12 mouse cellular contexts compared by ENCODE assay signal in genomic region chr2:94242051-94242397, GRCm38 (mm10).
DNase-seq lines count a peak whose midpoint lies in the region; ATAC-seq and TF ChIP-seq lines count a peak whose summit lies in the region.
"Had no signal": no experiment of that assay in that cellular context is flagged by ENCODE, and none has a peak within 500 bp of the region (broad histone marks: within the 10 kb centered on the region; RNA-seq: fewer than 3 reads in every experiment).

No protein-coding gene starts in this region.

- no peak for ATAC-seq in heart, embryonic 15.5 days (replicated peaks; ENCODE audit: insufficient number of reproducible peaks, insufficient read depth, low FRiP score, low read depth)
- no peak for ATAC-seq in hindbrain, postnatal 0 days
- no peak for ATAC-seq in stomach, embryonic 15.5 days (ENCODE audit: insufficient read depth, low FRiP score, low read depth)
- ATAC-seq: CD4-positive, CD25-positive, alpha-beta regulatory T cell, adult 4 months; liver, embryonic 12.5 days had no signal

- TF ChIP-seq CTCF in hindbrain, postnatal 0 days (IDR thresholded peaks at IDR 0.05; ENCODE audit: low read depth) = no peak

- H3K9me3 ChIP-seq in heart, embryonic 15.5 days (replicated peaks) = no peaks in the 10 kb centered on the region
- no peaks in the 10 kb centered on the region for H3K9me3 ChIP-seq in hindbrain, postnatal 0 days (ENCODE audit: low read length)
- no peaks in the 10 kb centered on the region for H3K9me3 ChIP-seq in stomach, embryonic 15.5 days
- H3K9me3 ChIP-seq: liver, embryonic 12.5 days had no signal

- WGBS in heart, embryonic 15.5 days = 6% methylated on average over 4 of the region's 4 CpGs
- 6% methylated on average over 4 of the region's 4 CpGs for WGBS in hindbrain, postnatal 0 days
- 10% methylated on average over 4 of the region's 4 CpGs for WGBS in stomach, embryonic 15.5 days

- H3K4me2 ChIP-seq in heart, embryonic 15.5 days = peak overlapping the region; percentile 69
- peak overlapping the region; percentile 84 for H3K4me2 ChIP-seq in hindbrain, postnatal 0 days (ENCODE audit: low read depth, low read length)
- peak overlapping the region; percentile 59; the same call in 1 of the 2 replicates for H3K4me2 ChIP-seq in stomach, embryonic 15.5 days

- no peak overlapping the region for H3K27ac ChIP-seq in heart, embryonic 15.5 days
- no peak overlapping the region for H3K27ac ChIP-seq in hindbrain, postnatal 0 days
- H3K27ac ChIP-seq in stomach, embryonic 15.5 days = no peak overlapping the region
- H3K27ac ChIP-seq: liver, embryonic 12.5 days had no signal

- H3K4me1 ChIP-seq in heart, embryonic 15.5 days (replicated peaks) = peaks cover 54% of the 10 kb centered on the region
- H3K4me1 ChIP-seq in hindbrain, postnatal 0 days (ENCODE audit: insufficient read depth, low read length) = peaks cover 8% of the 10 kb centered on the region
- peaks cover 15% of the 10 kb centered on the region for H3K4me1 ChIP-seq in stomach, embryonic 15.5 days

- H3K36me3 ChIP-seq in heart, embryonic 15.5 days = no peaks in the 10 kb centered on the region
- no peaks in the 10 kb centered on the region for H3K36me3 ChIP-seq in hindbrain, postnatal 0 days (ENCODE audit: insufficient read depth, low read length)
- no peaks in the 10 kb centered on the region for H3K36me3 ChIP-seq in stomach, embryonic 15.5 days
- H3K36me3 ChIP-seq: liver, embryonic 12.5 days had no signal

- peaks cover 93% of the 10 kb centered on the region for H3K27me3 ChIP-seq in heart, embryonic 15.5 days
- peaks cover 46% of the 10 kb centered on the region for H3K27me3 ChIP-seq in hindbrain, postnatal 0 days (ENCODE audit: insufficient read depth, low read length)
- H3K27me3 ChIP-seq in stomach, embryonic 15.5 days (replicated peaks) = peaks cover 87% of the 10 kb centered on the region

- H3K4me3 ChIP-seq in heart, embryonic 15.5 days = peak overlapping the region; percentile 42
- peak overlapping the region; percentile 55 for H3K4me3 ChIP-seq in hindbrain, postnatal 0 days (ENCODE audit: low read length)
- H3K4me3 ChIP-seq in stomach, embryonic 15.5 days (replicated peaks) = no peak overlapping the region

- H3K9ac ChIP-seq in heart, embryonic 15.5 days = no peak overlapping the region
- H3K9ac ChIP-seq in hindbrain, postnatal 0 days (replicated peaks; ENCODE audit: low read length) = no peak overlapping the region; the same call in 1 of the 2 replicates
- no peak overlapping the region for H3K9ac ChIP-seq in stomach, embryonic 15.5 days
- H3K9ac ChIP-seq: liver, embryonic 12.5 days had no signal

- DNase-seq in heart, adult 8-10 months (ENCODE audit: low spot score) = no peak
- peak; percentile 27 for DNase-seq in right cerebral cortex, postnatal 25 days
- DNase-seq in right cerebral cortex, postnatal 4 days = no peak
- DNase-seq in hindbrain, postnatal 0 days (ENCODE audit: low spot score) = no peak
- no peak for DNase-seq in MN1 (ENCODE audit: low spot score)
- DNase-seq in lung, postnatal 4 days = no peak
- DNase-seq: heart, postnatal 10 days; kidney, postnatal 4 days had no signal
